Mouse (Mus musculus): Measurements from ENCODE around the gene Sema3g. TPM values are rescaled to one million over a fixed set of nuclear protein-coding genes. Genes with fewer than 3 reads are reported as not detected.

Sema3g gene
- total RNA-seq, 2 experiments from 2014 or later: 15.1 to 16.9 TPM

- no peak for DNase-seq
- intact Hi-C loops (cut with DNase I): no loop called here
Measured at GRCm38 (mm10) chr14:31260932-31261331, 43.3 kb downstream of the Sema3g start.

- DNase-seq: no peak
- intact Hi-C loops (cut with DNase I): no loop called here
Measured at GRCm38 (mm10) chr14:31267649-31268048, 50.0 kb downstream of the Sema3g start.

- DNase-seq: no peak
- intact Hi-C loops (cut with DNase I): no loop called here
Measured at GRCm38 (mm10) chr14:31268301-31269001, 50.8 kb downstream of the Sema3g start.

- DNase-seq: peak; percentile 14 to 38
- intact Hi-C loops (cut with DNase I): no loop called here
Measured at GRCm38 (mm10) chr14:31269456-31270100, 51.9 kb downstream of the Sema3g start.

- intact Hi-C loops (cut with DNase I): no loop called here
- no peak for DNase-seq
Measured at GRCm38 (mm10) chr14:31271121-31271520, 53.5 kb downstream of the Sema3g start.

- intact Hi-C loops (cut with DNase I): loop anchor here (2.0 kb wide), 2 partner anchors 53 to 201 kb away; no protein-coding TSS in a partner anchor
- peak; percentile 77 to 91 for DNase-seq
Measured at GRCm38 (mm10) chr14:31272164-31272563, 54.5 kb downstream of the Sema3g start.

Other genes with a start within 250 kb of the Sema3g start
- 10 to 100 TPM; 26.6 to 32.1 TPM for gene Glt8d1, start 216.5 kb upstream of the Sema3g start, total RNA-seq (2021)
- 100 to 1,000 TPM; 177 to 181 TPM for gene Spcs1, start 216.2 kb upstream of the Sema3g start, total RNA-seq (2021)
- 10 to 100 TPM; 78.8 to 82.5 TPM for gene Pbrm1, start 198.7 kb upstream of the Sema3g start, total RNA-seq (2021)
- gene Gnl3, start 198.7 kb upstream of the Sema3g start, total RNA-seq (2021): 10 to 100 TPM; 28.2 to 31.4 TPM
- 10 to 100 TPM; 92.2 to 93.5 TPM for gene Smim4, start 88.9 kb upstream of the Sema3g start, total RNA-seq (2021)
- gene Nt5dc2, start 86.8 kb upstream of the Sema3g start, total RNA-seq (2021): 10 to 100 TPM; 53.1 to 57.7 TPM
- gene Stab1, start 49.2 kb upstream of the Sema3g start, total RNA-seq (2021): 10 to 100 TPM; 77.3 to 78.9 TPM
- gene Tnnc1, start 9.5 kb upstream of the Sema3g start, total RNA-seq (2021): 1,000 to 10,000 TPM; 5,439 to 5,458 TPM
- 100 to 1,000 TPM; 234 to 236 TPM for gene Nisch, start 914 bp upstream of the Sema3g start, total RNA-seq (2021)
- 1 to 10 TPM; 5.2 to 6.0 TPM for gene Phf7, start 33.5 kb downstream of the Sema3g start, total RNA-seq (2021)
- 10 to 100 TPM; 51.1 to 55.0 TPM for gene Bap1, start 33.6 kb downstream of the Sema3g start, total RNA-seq (2021)
- under 1 TPM; 0.17 to 0.22 TPM for gene Dnah1, start 106.0 kb downstream of the Sema3g start, total RNA-seq (2021)
- gene Capn7, start 118.8 kb downstream of the Sema3g start, total RNA-seq (2021): 10 to 100 TPM; 29.8 to 37.9 TPM
- gene Sh3bp5, start 218.2 kb downstream of the Sema3g start, total RNA-seq (2021): 10 to 100 TPM; 59.7 to 65.1 TPM